Mouse (Mus musculus) Patski (cell line): ENCODE results near the gene Pik3r1. TPM values are rescaled to one million over a fixed set of nuclear protein-coding genes. Genes with fewer than 3 reads are reported as not detected.

Experiments used
- ATAC-seq: fragments of 100-300 bp; one replicate; pipeline ENCODE4 v1.8.0; 2021
- CTCF ChIA-PET: fragments of 350-600 bp; sonication (Branson Sonifier 250); formaldehyde crosslinking; loops from one replicate; lab custom pipeline; 2022; ENCODE audit warnings: inconsistent platforms; lab: Charles Lee
- POLR2A ChIA-PET: fragments of 350-600 bp; sonication (Branson Sonifier 250); formaldehyde crosslinking; loops from one replicate; lab custom pipeline; 2022; ENCODE audit warnings: antibody characterized with exemption, inconsistent platforms; lab: Charles Lee
- DNase-seq: peaks from one replicate; pipeline ENCODE4 v3.0.0-alpha.2; 2011; ENCODE audit warnings: low read depth, low spot score
- H3K27me3 ChIP-seq: fragments of 371-371 bp; one replicate; pipeline ENCODE4 v1.5.1; 2021
- CTCF ChIP-seq: fragments of 100-300 bp; IDR thresholded peaks from one replicate; pipeline ENCODE4 v1.5.1; 2021
- in situ Hi-C: fragments of 300-500 bp; cut with MboI; formaldehyde crosslinking; loops from 3 replicates; pipeline ENCODE4 v1.11.1; 2018; ENCODE audit warnings: low pct_unique_long_range_greater_than_20kb, mixed read lengths
- polyA plus RNA-seq: library from polyadenylated mRNA; unstranded; gene quantifications from one replicate; pipeline ENCODE4 v1.2.3, GENCODE M21; 2021

Pik3r1 gene
- polyA plus RNA-seq, 1 experiment from 2014 or later, result 31.1 TPM

DNA sequence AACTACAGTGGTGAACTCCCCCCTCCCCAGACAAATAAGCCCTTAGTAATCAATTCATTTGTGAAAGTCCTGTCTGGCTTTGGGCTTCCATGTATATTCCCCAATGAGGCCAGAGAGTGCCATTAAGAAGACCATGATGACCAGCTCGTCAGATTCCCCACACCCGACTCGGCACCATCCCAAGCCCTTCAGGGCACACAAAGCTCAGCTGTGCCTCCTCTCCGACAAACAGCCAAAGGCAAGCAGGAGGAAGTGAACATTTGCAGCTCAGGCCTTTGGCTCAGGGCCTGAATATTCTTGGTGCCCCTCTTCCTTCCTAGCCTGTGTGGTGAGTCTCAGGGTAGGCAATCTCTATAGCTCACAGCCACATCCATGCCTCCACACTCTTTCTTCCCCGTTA lies 68.3 kb downstream of the Pik3r1 start:
- POLR2A ChIA-PET, result interaction anchor here (0.5 kb wide), 1 partner anchor 314 kb away, joined by 3 read pairs; no protein-coding TSS in a partner anchor
- in situ Hi-C loops, result loop anchor here (5.0 to 25.0 kb wide), 5 partner anchors 165 to 807 kb away; no protein-coding TSS in a partner anchor
- CTCF ChIA-PET, result interaction anchor here (0.6 kb wide), 1 partner anchor 20 kb away, joined by 3 read pairs; no protein-coding TSS in a partner anchor
- H3K27me3 ChIP-seq, result no peaks in the 10 kb centered on the region
- ATAC-seq, result no peak
- DNase-seq, result no peak
- TF ChIP-seq CTCF, result no peak

DNA sequence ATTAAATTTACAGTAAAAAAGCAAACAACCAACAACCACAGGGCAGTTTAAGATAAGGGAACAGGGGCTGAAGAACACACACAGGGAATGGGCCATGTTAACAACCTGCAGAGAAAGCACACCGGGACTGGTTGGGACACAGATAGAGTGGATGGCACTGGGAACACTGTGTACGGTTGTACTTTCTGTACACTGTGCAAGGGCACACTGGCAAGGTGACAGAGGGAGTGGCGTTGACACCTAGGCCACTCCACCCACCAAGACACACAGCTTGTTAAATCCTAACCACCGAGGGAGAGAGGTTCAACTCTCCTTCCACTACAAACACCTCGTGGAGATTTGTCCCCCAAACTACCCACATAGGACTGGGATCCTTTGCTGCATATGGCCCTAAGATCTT lies 70.1 kb downstream of the Pik3r1 start:
- in situ Hi-C loops, result loop anchor here (5.0 to 25.0 kb wide), 4 partner anchors 163 to 806 kb away; no protein-coding TSS in a partner anchor
- CTCF ChIA-PET, result interaction anchor here (0.7 kb wide), 1 partner anchor 234 kb away, joined by 3 read pairs; no protein-coding TSS in a partner anchor
- DNase-seq (no peak), ATAC-seq (no peak)
- no peaks in the 10 kb centered on the region for H3K27me3 ChIP-seq
- no peak for TF ChIP-seq CTCF
- POLR2A ChIA-PET, result interaction anchor here (1.1 to 1.3 kb wide), 2 partner anchors 69 to 818 kb away, joined by 3 read pairs; no protein-coding TSS in a partner anchor

DNA sequence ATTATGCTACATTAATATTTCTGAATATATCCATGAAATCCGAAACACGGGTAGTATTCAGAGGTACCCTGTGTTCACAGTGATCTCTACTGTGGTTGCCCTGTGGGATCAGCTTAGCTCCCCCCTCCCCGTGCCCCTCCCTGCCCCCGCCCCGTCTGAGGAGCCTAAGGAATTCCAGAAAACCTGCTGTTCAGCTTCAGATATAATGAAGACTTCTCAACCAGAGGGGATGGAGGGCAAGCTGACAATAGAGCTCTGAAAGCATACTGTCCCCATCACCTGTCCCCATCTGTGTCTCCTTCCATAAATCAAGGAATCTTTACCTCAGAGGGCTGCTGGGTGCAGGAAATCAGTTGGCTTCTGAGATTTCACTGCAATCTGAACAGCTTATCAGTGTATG lies 70.6 kb downstream of the Pik3r1 start:
- in situ Hi-C loops, result loop anchor here (5.0 to 25.0 kb wide), 4 partner anchors 163 to 805 kb away; no protein-coding TSS in a partner anchor
- POLR2A ChIA-PET, result no interaction called here
- no peak for DNase-seq
- CTCF ChIA-PET, result no interaction called here
- TF ChIP-seq CTCF, result no peak
- H3K27me3 ChIP-seq, result no peaks in the 10 kb centered on the region
- ATAC-seq, result no peak

DNA sequence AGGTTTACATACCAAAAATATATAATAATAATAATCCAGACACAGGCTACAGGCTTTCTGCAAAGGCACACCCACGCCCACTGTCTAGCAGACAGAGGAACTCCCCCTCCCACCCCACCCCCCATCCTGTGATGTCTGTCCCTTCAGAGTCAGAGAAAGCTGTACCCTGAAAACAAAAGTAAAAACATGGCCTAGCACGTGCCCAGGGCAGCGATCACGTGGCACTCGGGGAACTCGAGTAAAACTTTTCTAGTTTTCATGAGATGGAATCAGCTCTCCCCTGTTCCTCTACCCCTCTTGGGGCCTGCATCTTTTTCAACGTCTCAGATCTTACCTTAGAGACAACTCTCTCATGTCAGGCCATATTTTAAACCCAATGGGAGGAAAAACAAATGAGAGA lies 71.2 kb downstream of the Pik3r1 start:
- POLR2A ChIA-PET, result no interaction called here
- in situ Hi-C loops, result loop anchor here (5.0 to 25.0 kb wide), 4 partner anchors 162 to 805 kb away; no protein-coding TSS in a partner anchor
- CTCF ChIA-PET, result interaction anchor here (1.0 to 2.5 kb wide), 5 partner anchors 15 to 802 kb away, joined by 3 to 12 read pairs (median 4); no protein-coding TSS in a partner anchor
- no peak for TF ChIP-seq CTCF
- DNase-seq (no peak), ATAC-seq (no peak)
- H3K27me3 ChIP-seq, result no peaks in the 10 kb centered on the region

DNA sequence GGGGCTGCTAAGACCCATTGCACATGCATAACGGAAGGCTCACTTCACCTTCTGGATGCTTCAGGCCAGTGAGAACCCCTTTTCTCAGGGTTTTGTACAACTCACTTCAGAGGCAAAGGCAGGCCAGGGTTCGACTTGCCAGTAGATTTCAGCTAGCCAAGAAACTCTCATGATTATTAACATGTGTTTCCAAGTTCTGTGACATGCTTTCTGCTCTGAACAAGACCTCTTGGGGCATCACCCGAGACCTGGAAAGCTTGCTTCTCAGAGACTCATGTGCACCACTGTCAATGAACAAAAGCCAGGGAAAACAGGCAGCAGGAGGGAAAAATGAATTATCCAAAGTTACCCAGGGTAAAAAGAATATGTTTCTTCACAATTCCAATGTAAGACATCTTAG lies 71.7 kb downstream of the Pik3r1 start:
- CTCF ChIA-PET, result interaction anchor here (0.7 to 2.5 kb wide), 11 partner anchors 13 to 803 kb away, joined by 3 to 12 read pairs (median 4); no protein-coding TSS in a partner anchor
- ATAC-seq, result no peak
- POLR2A ChIA-PET, result no interaction called here
- in situ Hi-C loops, result loop anchor here (5.0 to 25.0 kb wide), 4 partner anchors 162 to 804 kb away; no protein-coding TSS in a partner anchor
- no peaks in the 10 kb centered on the region for H3K27me3 ChIP-seq
- no peak for DNase-seq
- no peak for TF ChIP-seq CTCF

DNA sequence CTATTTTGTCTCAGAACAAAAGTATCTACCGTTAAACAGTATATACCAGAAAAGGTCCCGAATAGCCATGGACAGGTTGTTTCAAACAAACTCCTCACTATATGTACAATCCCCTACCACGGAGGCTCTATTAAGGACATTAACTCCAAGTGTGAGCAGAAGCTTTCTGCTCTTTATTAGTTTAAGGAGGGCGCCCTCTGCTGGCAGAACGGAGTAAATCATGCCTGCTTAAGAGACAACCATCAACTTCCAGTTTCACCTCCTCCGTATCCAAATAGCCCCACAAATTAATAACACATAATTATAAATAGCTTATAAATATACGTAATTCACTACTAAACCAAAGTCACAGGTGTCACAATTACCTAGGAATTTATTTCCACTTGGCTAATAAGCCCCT lies 72.1 kb downstream of the Pik3r1 start:
- in situ Hi-C loops, result loop anchor here (5.0 to 25.0 kb wide), 4 partner anchors 161 to 804 kb away; no protein-coding TSS in a partner anchor

DNA sequence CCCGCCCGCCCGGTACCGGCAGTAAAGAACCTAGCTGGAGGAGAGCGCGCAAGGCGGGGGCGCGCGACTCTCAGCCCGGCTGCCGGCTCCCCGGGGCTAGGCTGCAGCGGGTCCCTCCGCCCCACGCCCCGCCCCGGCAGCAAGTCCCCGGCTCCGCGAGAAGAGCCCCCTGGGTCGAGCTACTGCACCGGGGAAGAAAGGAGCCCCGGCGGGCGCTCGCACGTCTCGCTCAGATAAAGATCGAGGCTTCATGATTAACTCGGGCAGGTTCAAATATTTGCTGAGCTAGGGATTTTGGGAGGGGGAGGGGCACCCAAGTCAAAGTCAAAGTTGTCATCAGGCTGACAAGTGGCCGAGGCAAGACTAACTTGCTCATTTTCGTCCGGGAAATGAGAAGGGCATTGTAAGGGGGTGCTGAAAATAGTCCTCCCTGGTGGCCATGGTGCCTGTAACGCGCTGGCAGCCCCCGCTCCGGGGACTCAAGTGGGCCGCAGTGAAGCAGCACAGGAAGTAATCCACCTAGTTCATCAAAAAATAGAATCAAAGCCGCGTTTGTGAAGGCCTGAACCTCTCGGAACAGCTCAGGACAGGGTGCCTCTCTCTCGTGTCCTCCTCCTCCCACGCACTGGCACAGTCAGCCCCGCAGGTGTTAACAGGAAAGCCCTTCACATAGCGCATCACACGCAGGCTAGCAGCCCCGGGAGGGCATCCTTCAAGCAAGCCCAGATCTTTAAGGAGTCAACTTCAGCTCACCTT lies 73.3 kb downstream of the Pik3r1 start:
- no peak for ATAC-seq
- ChIA-PET POLR2A (interaction anchor here (0.6 to 1.7 kb wide), 10 partner anchors 14 to 803 kb away, joined by 3 to 6 read pairs (median 4); no protein-coding TSS in a partner anchor), CTCF (interaction anchor here (0.6 to 2.5 kb wide), 15 partner anchors 10 to 861 kb away, joined by 3 to 12 read pairs (median 3); no protein-coding TSS in a partner anchor)
- no peaks in the 10 kb centered on the region for H3K27me3 ChIP-seq
- TF ChIP-seq CTCF, result no peak
- in situ Hi-C loops, result loop anchor here (5.0 to 25.0 kb wide), 4 partner anchors 160 to 802 kb away; no protein-coding TSS in a partner anchor
- no peak for DNase-seq

More for the DNA sequence above, 72.1 kb downstream of the Pik3r1 start:
- ChIA-PET POLR2A (no interaction called here), CTCF (interaction anchor here (0.7 to 2.5 kb wide), 18 partner anchors 9 to 803 kb away, joined by 3 to 12 read pairs (median 3); no protein-coding TSS in a partner anchor)
- H3K27me3 ChIP-seq, result no peaks in the 10 kb centered on the region
- peak; percentile 73 for TF ChIP-seq CTCF
- DNase-seq (no peak), ATAC-seq (no peak)

DNA sequence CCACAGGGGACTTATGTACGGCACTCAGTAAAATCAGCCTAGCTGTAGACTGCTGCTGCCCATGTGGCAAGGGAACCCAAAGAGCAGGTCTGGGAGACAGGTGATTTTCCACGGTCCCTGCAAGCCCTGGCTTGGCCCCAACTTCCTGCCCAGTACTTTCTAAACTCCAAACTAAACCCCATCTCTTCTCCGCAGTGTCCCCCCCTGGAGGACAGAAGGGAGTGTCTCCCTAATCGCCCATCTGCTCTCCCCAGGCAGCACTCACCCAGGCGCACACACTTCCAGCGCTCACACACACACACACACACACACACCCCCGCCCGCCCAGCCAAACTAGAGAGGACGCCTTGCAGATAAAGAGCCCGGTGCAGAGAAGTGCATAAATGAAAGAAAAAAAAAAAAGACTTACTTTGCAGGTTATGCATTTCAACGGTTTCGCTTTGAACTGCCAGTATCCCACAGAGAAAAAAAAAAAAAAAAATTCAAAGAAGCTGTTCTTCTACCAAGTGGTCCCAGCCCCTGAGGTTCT lies 74.0 kb downstream of the Pik3r1 start:
- in situ Hi-C loops, result loop anchor here (10.0 to 25.0 kb wide), 3 partner anchors 159 to 532 kb away; no protein-coding TSS in a partner anchor
- DNase-seq, result no peak

DNA sequence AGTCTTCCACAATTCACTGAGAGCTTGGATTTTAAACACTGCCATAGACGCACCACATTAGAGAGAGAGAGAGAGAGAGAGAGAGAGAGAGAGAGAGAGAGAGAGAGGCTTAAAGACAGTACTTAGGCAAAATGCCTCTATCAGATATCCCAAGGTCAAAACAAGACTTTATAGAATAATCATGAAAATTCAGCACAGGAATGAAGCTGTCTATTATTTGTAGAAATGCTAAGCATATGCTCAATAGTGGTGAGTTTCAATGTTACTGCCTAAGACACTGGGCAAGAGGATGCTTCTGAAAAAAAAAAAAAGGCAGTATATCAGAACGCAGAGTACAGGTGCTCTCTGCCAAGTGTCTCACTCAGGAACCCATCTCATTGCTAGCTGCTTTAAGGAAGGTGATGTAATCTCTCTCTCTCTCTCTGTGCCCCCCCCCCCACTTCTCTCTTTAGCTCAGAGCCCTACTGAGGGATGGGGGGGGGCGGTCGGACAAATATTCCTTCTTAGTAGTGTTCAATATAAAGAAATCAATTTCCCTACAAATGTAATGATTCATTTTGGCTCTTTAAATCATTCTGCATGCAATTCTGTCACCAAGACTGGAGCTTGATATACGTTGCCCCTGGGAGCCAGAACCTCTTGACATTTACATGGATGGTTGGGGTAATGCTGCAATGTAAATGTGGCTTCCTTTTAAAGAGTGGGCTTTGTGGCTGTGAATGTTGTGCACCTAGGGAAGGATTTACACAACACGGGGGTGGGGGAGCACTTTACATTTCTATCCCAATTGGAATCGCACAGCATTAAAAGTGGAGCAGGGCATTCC lies 74.9 kb downstream of the Pik3r1 start:
- POLR2A ChIA-PET, result interaction anchor here (0.6 to 0.7 kb wide), 4 partner anchors 13 to 1052 kb away, joined by 3 to 5 read pairs (median 4); no protein-coding TSS in a partner anchor
- in situ Hi-C loops, result loop anchor here (10.0 to 25.0 kb wide), 3 partner anchors 158 to 531 kb away; no protein-coding TSS in a partner anchor
- no peaks in the 10 kb centered on the region for H3K27me3 ChIP-seq
- DNase-seq (no peak), ATAC-seq (no peak)
- CTCF ChIA-PET, result interaction anchor here (0.8 to 0.9 kb wide), 2 partner anchors 13 to 800 kb away, joined by 3 read pairs; no protein-coding TSS in a partner anchor
- no peak for TF ChIP-seq CTCF

More for the DNA sequence above, 74.0 kb downstream of the Pik3r1 start:
- TF ChIP-seq CTCF, result peak; percentile 48
- ATAC-seq, result no peak
- ChIA-PET CTCF (interaction anchor here (0.6 to 0.9 kb wide), 2 partner anchors 229 to 860 kb away, joined by 3 to 4 read pairs; no protein-coding TSS in a partner anchor), POLR2A (interaction anchor here (0.6 to 1.7 kb wide), 10 partner anchors 14 to 803 kb away, joined by 3 to 6 read pairs (median 4); no protein-coding TSS in a partner anchor)
- no peaks in the 10 kb centered on the region for H3K27me3 ChIP-seq
